Mouse (Mus musculus) embryonic facial prominence, embryonic 15.5 days (tissue): ENCODE measurements around the gene Adam19. TPM values are rescaled to one million over a fixed set of nuclear protein-coding genes. Genes with fewer than 3 reads are reported as not detected.

ENCODE experiments used
- ATAC-seq: fragments of 200-750 bp; cut with Nextera tagmentation; 2 replicates; pipeline ENCODE4 v1.8.0; 2017; ENCODE audit warnings: low read depth, moderate TSS enrichment; ENCODE audit not compliant: insufficient number of reproducible peaks, low FRiP score, low TSS enrichment
- H3K27ac ChIP-seq: fragments of 300-500 bp; sonication (generic); replicated peaks from 2 replicates; pipeline ENCODE4 v1.5.1; 2015; ENCODE audit warnings: mild to moderate bottlenecking, inconsistent platforms
- H3K27me3 ChIP-seq: fragments of 300-500 bp; sonication (generic); 2 replicates; pipeline ENCODE4 v1.6.1; 2015; ENCODE audit warnings: inconsistent platforms
- H3K36me3 ChIP-seq: fragments of 300-500 bp; sonication (generic); 2 replicates; pipeline ENCODE4 v1.6.1; 2015; ENCODE audit warnings: mild to moderate bottlenecking, inconsistent platforms
- H3K4me1 ChIP-seq: fragments of 300-500 bp; sonication (generic); 2 replicates; pipeline ENCODE4 v1.6.1; 2015; ENCODE audit warnings: inconsistent platforms
- H3K4me2 ChIP-seq: fragments of 300-500 bp; sonication (generic); replicated peaks from 2 replicates; pipeline ENCODE4 v1.6.1; 2015; ENCODE audit warnings: mild to moderate bottlenecking, inconsistent platforms
- H3K4me3 ChIP-seq: fragments of 300-500 bp; sonication (generic); replicated peaks from 2 replicates; pipeline ENCODE4 v1.5.1; 2015; ENCODE audit warnings: mild to moderate bottlenecking, inconsistent platforms
- H3K9ac ChIP-seq: fragments of 300-500 bp; sonication (generic); 2 replicates; pipeline ENCODE4 v1.6.1; 2015; ENCODE audit warnings: inconsistent platforms
- H3K9me3 ChIP-seq: fragments of 300-500 bp; sonication (generic); replicated peaks from 2 replicates; pipeline ENCODE4 v1.6.1; 2016; ENCODE audit warnings: inconsistent platforms
- WGBS: fragments of 180-500 bp; shearing (Covaris S2); methylation state at CpG from one replicate; pipeline ENCODE4 v1.1.7; 2015; 5-methylcytosine and 5-hydroxymethylcytosine counted together
- polyA plus RNA-seq: library from polyadenylated mRNA; unstranded; fragments of >200 nt; fragmentation: Nextera tagmentation; extraction: Ambion mirVana; gene quantifications from 2 replicates; pipeline ENCODE4 v1.2.1, GENCODE M21; 2015

Gene Adam19
- 13.4 and 14.1 TPM in 2 replicates for polyA plus RNA-seq

GRCm38 (mm10) chr11:46055896-46056769 is at the start of gene Adam19:
TSS of gene Adam19 (plus strand) at chr11:46055992.
- Histone ChIP-seq H3K4me2 (peak within 1 kb of the TSS; percentile 72), H3K9me3 (no peaks in the 10 kb centered on the region), H3K9ac (peak within 1 kb of the TSS; percentile 69), H3K27ac (peak within 1 kb of the TSS; percentile 82), H3K27me3 (no peaks in the 10 kb centered on the region), H3K4me1 (peaks cover 12% of the 10 kb centered on the region), H3K36me3 (0 out of 2 replicates have a peak, but pooled peaks cover 5% of the 10 kb centered on the region), H3K4me3 (peak within 1 kb of the TSS; percentile 63)
- peak; percentile 82 for ATAC-seq
- under 1% methylated on average over 51 of the region's 51 CpGs for WGBS

GRCm38 (mm10) chr11:46016061-46016460 is 39.7 kb upstream of the Adam19 start:
- WGBS, result 18% methylated on average over 6 of the region's 6 CpGs
- Histone ChIP-seq H3K4me1 (no peaks in the 10 kb centered on the region), H3K27ac (no peak overlapping the region), H3K4me3 (no peak overlapping the region), H3K36me3 (no peaks in the 10 kb centered on the region), H3K9ac (no peak overlapping the region), H3K27me3 (no peaks in the 10 kb centered on the region), H3K4me2 (no peak overlapping the region), H3K9me3 (no peaks in the 10 kb centered on the region)
- ATAC-seq, result no peak

- no peaks in the 10 kb centered on the region for H3K4me1 ChIP-seq
- H3K27me3 ChIP-seq, result no peaks in the 10 kb centered on the region
- no peak overlapping the region for H3K27ac ChIP-seq
- H3K9ac ChIP-seq, result no peak overlapping the region
- H3K4me3 ChIP-seq, result no peak overlapping the region
- H3K36me3 ChIP-seq, result no peaks in the 10 kb centered on the region
- ATAC-seq, result no peak
- no peaks in the 10 kb centered on the region for H3K9me3 ChIP-seq
- WGBS, result 83% methylated on average over 1 of the region's 1 CpGs
- H3K4me2 ChIP-seq, result no peak overlapping the region
Measured at GRCm38 (mm10) chr11:46020246-46020645, 35.5 kb upstream of the Adam19 start.

GRCm38 (mm10) chr11:46021850-46022249 is 33.9 kb upstream of the Adam19 start:
- H3K27ac ChIP-seq, result no peak overlapping the region
- H3K9me3 ChIP-seq, result no peaks in the 10 kb centered on the region
- 0 out of 2 replicates have a peak, but pooled peaks cover 7% of the 10 kb centered on the region for H3K4me1 ChIP-seq
- no peaks in the 10 kb centered on the region for H3K27me3 ChIP-seq
- ATAC-seq, result no peak
- no peak overlapping the region for H3K9ac ChIP-seq
- no peak overlapping the region for H3K4me3 ChIP-seq
- no peak overlapping the region for H3K4me2 ChIP-seq
- no peaks in the 10 kb centered on the region for H3K36me3 ChIP-seq

GRCm38 (mm10) chr11:46022983-46023382 is 32.8 kb upstream of the Adam19 start:
- ATAC-seq, result no peak
- WGBS, result 83% methylated on average over 6 of the region's 6 CpGs
- no peak overlapping the region for H3K4me2 ChIP-seq
- H3K9ac ChIP-seq, result no peak overlapping the region
- H3K27ac ChIP-seq, result no peak overlapping the region
- H3K27me3 ChIP-seq, result no peaks in the 10 kb centered on the region
- H3K4me1 ChIP-seq, result 0 out of 2 replicates have a peak, but pooled peaks cover 7% of the 10 kb centered on the region
- H3K36me3 ChIP-seq, result no peaks in the 10 kb centered on the region
- H3K9me3 ChIP-seq, result no peaks in the 10 kb centered on the region
- no peak overlapping the region for H3K4me3 ChIP-seq

- Histone ChIP-seq H3K9me3 (no peaks in the 10 kb centered on the region), H3K9ac (no peak overlapping the region), H3K27me3 (no peaks in the 10 kb centered on the region), H3K4me1 (0 out of 2 replicates have a peak, but pooled peaks cover 11% of the 10 kb centered on the region), H3K27ac (no peak overlapping the region), H3K4me3 (no peak overlapping the region), H3K4me2 (no peak overlapping the region), H3K36me3 (no peaks in the 10 kb centered on the region)
- WGBS, result 38% methylated on average over 7 of the region's 7 CpGs
- ATAC-seq, result peak; percentile 65; the same call in 1 of the 2 replicates
Measured at GRCm38 (mm10) chr11:46025962-46026392, 29.8 kb upstream of the Adam19 start.

- ATAC-seq, result no peak
- H3K4me1 ChIP-seq, result 0 out of 2 replicates have a peak, but pooled peaks cover 11% of the 10 kb centered on the region
- WGBS, result 70% methylated on average over 6 of the region's 6 CpGs
Measured at GRCm38 (mm10) chr11:46027952-46028814, 27.6 kb upstream of the Adam19 start.

GRCm38 (mm10) chr11:46029485-46029884 is 26.3 kb upstream of the Adam19 start:
- no peak overlapping the region for H3K4me3 ChIP-seq
- no peaks in the 10 kb centered on the region for H3K27me3 ChIP-seq
- H3K27ac ChIP-seq, result no peak overlapping the region
- no peak; the same call in 1 of the 2 replicates for ATAC-seq
- no peak overlapping the region for H3K4me2 ChIP-seq
- H3K9me3 ChIP-seq, result no peaks in the 10 kb centered on the region
- H3K36me3 ChIP-seq, result no peaks in the 10 kb centered on the region
- H3K9ac ChIP-seq, result no peak overlapping the region
- WGBS, result 42% methylated on average over 2 of the region's 2 CpGs
- H3K4me1 ChIP-seq, result 0 out of 2 replicates have a peak, but pooled peaks cover 11% of the 10 kb centered on the region

More at GRCm38 (mm10) chr11:46027952-46028814, 27.6 kb upstream of the Adam19 start:
- Histone ChIP-seq H3K4me3 (no peak overlapping the region), H3K9ac (no peak overlapping the region), H3K27me3 (no peaks in the 10 kb centered on the region), H3K36me3 (no peaks in the 10 kb centered on the region), H3K9me3 (no peaks in the 10 kb centered on the region), H3K4me2 (no peak overlapping the region), H3K27ac (no peak overlapping the region)

- WGBS, result 74% methylated on average over 2 of the region's 2 CpGs
- Histone ChIP-seq H3K27ac (no peak overlapping the region), H3K9ac (no peak overlapping the region), H3K4me2 (no peak overlapping the region), H3K9me3 (no peaks in the 10 kb centered on the region), H3K36me3 (no peaks in the 10 kb centered on the region), H3K27me3 (no peaks in the 10 kb centered on the region), H3K4me3 (no peak overlapping the region), H3K4me1 (0 out of 2 replicates have a peak, but pooled peaks cover 11% of the 10 kb centered on the region)
- no peak for ATAC-seq
Measured at GRCm38 (mm10) chr11:46030026-46030425, 25.8 kb upstream of the Adam19 start.

GRCm38 (mm10) chr11:46031470-46031869 is 24.3 kb upstream of the Adam19 start:
- WGBS, result 55% methylated on average over 3 of the region's 3 CpGs
- Histone ChIP-seq H3K27me3 (no peaks in the 10 kb centered on the region), H3K4me3 (no peak overlapping the region), H3K4me2 (no peak overlapping the region), H3K9me3 (no peaks in the 10 kb centered on the region), H3K36me3 (no peaks in the 10 kb centered on the region), H3K4me1 (0 out of 2 replicates have a peak, but pooled peaks cover 3% of the 10 kb centered on the region), H3K27ac (no peak overlapping the region), H3K9ac (no peak overlapping the region)
- ATAC-seq, result no peak

- Histone ChIP-seq H3K27ac (no peak overlapping the region), H3K9ac (no peak overlapping the region), H3K27me3 (no peaks in the 10 kb centered on the region), H3K36me3 (no peaks in the 10 kb centered on the region), H3K4me2 (no peak overlapping the region), H3K4me1 (0 out of 2 replicates have a peak, but pooled peaks cover 3% of the 10 kb centered on the region), H3K4me3 (no peak overlapping the region), H3K9me3 (no peaks in the 10 kb centered on the region)
- 88% methylated on average over 7 of the region's 7 CpGs for WGBS
- ATAC-seq, result no peak
Measured at GRCm38 (mm10) chr11:46032956-46033355, 22.8 kb upstream of the Adam19 start.
